Mouse (Mus musculus) E14TG2a.4 (cell line): ENCODE data around the gene Ect2l.

Source experiments
- H3K27me3 ChIP-seq: 2 replicates; pipeline ENCODE4 v1.6.1; 2014; ENCODE audit warnings: low read length, control low read depth; ENCODE audit not compliant: insufficient read depth
- H3K36me3 ChIP-seq: 2 replicates; pipeline ENCODE4 v1.6.1; 2014; ENCODE audit warnings: low read length, control low read depth; ENCODE audit not compliant: insufficient read depth
- H3K4me1 ChIP-seq: replicated peaks from 2 replicates; pipeline ENCODE4 v1.6.1; 2014; ENCODE audit warnings: low read depth, low read length, control low read depth
- H3K4me3 ChIP-seq: replicated peaks from 2 replicates; pipeline ENCODE4 v1.5.1; 2014; ENCODE audit warnings: mild to moderate bottlenecking, low read length
- H3K9me3 ChIP-seq: 2 replicates; pipeline ENCODE4 v1.6.1; 2014; ENCODE audit warnings: low read length, control low read depth
- CTCF ChIP-seq: conservative IDR thresholded peaks from 2 replicates; pipeline ENCODE4 v1.5.1; 2014; ENCODE audit warnings: low read length
- NANOG ChIP-seq: IDR thresholded peaks from 2 replicates; pipeline ENCODE4 v1.6.1; 2014; ENCODE audit warnings: borderline replicate concordance, low read length, mixed read lengths
- POU5F1 ChIP-seq: IDR thresholded peaks from 2 replicates; pipeline ENCODE4 v1.6.1; 2014; ENCODE audit warnings: low read length, borderline replicate concordance

The Ect2l gene

GRCm38 (mm10) chr10:18197206-18197979 lies 13.3 kb downstream of the Ect2l start:
- TF ChIP-seq CTCF = peak; percentile 73
- TF ChIP-seq POU5F1 = no peak
- H3K36me3 ChIP-seq = no peaks in the 10 kb centered on the region
- no peak overlapping the region for H3K4me3 ChIP-seq
- peaks cover 23% of the 10 kb centered on the region for H3K9me3 ChIP-seq
- peaks cover 34% of the 10 kb centered on the region for H3K4me1 ChIP-seq
- peaks cover 9% of the 10 kb centered on the region; the same call in 1 of the 2 replicates for H3K27me3 ChIP-seq

GRCm38 (mm10) chr10:18194737-18195141 lies 16.0 kb downstream of the Ect2l start:
- Histone ChIP-seq H3K4me3 (no peak overlapping the region), H3K27me3 (peaks cover 20% of the 10 kb centered on the region; the same call in 1 of the 2 replicates), H3K9me3 (peaks cover 13% of the 10 kb centered on the region), H3K4me1 (peaks cover 29% of the 10 kb centered on the region), H3K36me3 (no peaks in the 10 kb centered on the region)
- TF ChIP-seq CTCF = no peak
- no peak for TF ChIP-seq NANOG
- TF ChIP-seq POU5F1 = no peak

GRCm38 (mm10) chr10:18194156-18194555 lies 16.5 kb downstream of the Ect2l start:
- no peak for TF ChIP-seq NANOG

GRCm38 (mm10) chr10:18193221-18193620 lies 17.5 kb downstream of the Ect2l start:
- Histone ChIP-seq H3K27me3 (peaks cover 20% of the 10 kb centered on the region; the same call in 1 of the 2 replicates), H3K9me3 (peaks cover under 1% of the 10 kb centered on the region; the same call in 1 of the 2 replicates), H3K4me1 (peaks cover 29% of the 10 kb centered on the region), H3K36me3 (no peaks in the 10 kb centered on the region), H3K4me3 (no peak overlapping the region)
- TF ChIP-seq CTCF (no peak), NANOG (no peak), POU5F1 (no peak)

More at GRCm38 (mm10) chr10:18194156-18194555, 16.5 kb downstream of the Ect2l start:
- no peaks in the 10 kb centered on the region for H3K36me3 ChIP-seq
- peaks cover 29% of the 10 kb centered on the region for H3K4me1 ChIP-seq
- peaks cover 20% of the 10 kb centered on the region; the same call in 1 of the 2 replicates for H3K27me3 ChIP-seq
- peaks cover 9% of the 10 kb centered on the region for H3K9me3 ChIP-seq
- H3K4me3 ChIP-seq = no peak overlapping the region

GRCm38 (mm10) chr10:18191706-18192105 lies 19.0 kb downstream of the Ect2l start:
- Histone ChIP-seq H3K9me3 (no peaks in the 10 kb centered on the region), H3K27me3 (peaks cover 20% of the 10 kb centered on the region; the same call in 1 of the 2 replicates), H3K4me3 (no peak overlapping the region), H3K36me3 (no peaks in the 10 kb centered on the region), H3K4me1 (peaks cover 30% of the 10 kb centered on the region)
- TF ChIP-seq POU5F1 (no peak), CTCF (no peak), NANOG (no peak)

- Histone ChIP-seq H3K27me3 (peaks cover 20% of the 10 kb centered on the region; the same call in 1 of the 2 replicates), H3K9me3 (no peaks in the 10 kb centered on the region), H3K36me3 (no peaks in the 10 kb centered on the region), H3K4me1 (peaks cover 28% of the 10 kb centered on the region), H3K4me3 (no peak overlapping the region)
- TF ChIP-seq NANOG (no peak), POU5F1 (no peak), CTCF (no peak)
Measured at GRCm38 (mm10) chr10:18189498-18189897, 21.2 kb downstream of the Ect2l start.

GRCm38 (mm10) chr10:18188564-18188963 lies 22.1 kb downstream of the Ect2l start:
- Histone ChIP-seq H3K9me3 (no peaks in the 10 kb centered on the region), H3K36me3 (no peaks in the 10 kb centered on the region), H3K27me3 (peaks cover 13% of the 10 kb centered on the region; the same call in 1 of the 2 replicates), H3K4me1 (peaks cover 20% of the 10 kb centered on the region), H3K4me3 (no peak overlapping the region)
- TF ChIP-seq CTCF (no peak), POU5F1 (no peak), NANOG (no peak)

- Histone ChIP-seq H3K9me3 (no peaks in the 10 kb centered on the region), H3K36me3 (no peaks in the 10 kb centered on the region), H3K4me3 (no peak overlapping the region), H3K4me1 (peaks cover 14% of the 10 kb centered on the region), H3K27me3 (no peaks in the 10 kb centered on the region)
- TF ChIP-seq CTCF = no peak
- no peak for TF ChIP-seq POU5F1
- no peak for TF ChIP-seq NANOG
Measured at GRCm38 (mm10) chr10:18182246-18182645, 28.4 kb downstream of the Ect2l start.
